Mouse (Mus musculus) megakaryocyte, embryonic 14.5 days (primary cell): ENCODE measurements around the gene Olfr455. TPM values are rescaled to one million over a fixed set of nuclear protein-coding genes. Genes with fewer than 3 reads are reported as not detected.

Experiments
- H3K27me3 ChIP-seq: replicated peaks from 2 replicates; pipeline ENCODE3; 2012; ENCODE audit warnings: inconsistent platforms
- H3K36me3 ChIP-seq: replicated peaks from 2 replicates; pipeline ENCODE3; 2012; ENCODE audit warnings: low read length, inconsistent platforms, mixed read lengths
- H3K4me1 ChIP-seq: 2 replicates; pipeline ENCODE4 v1.6.1; 2012; ENCODE audit warnings: inconsistent platforms
- H3K4me3 ChIP-seq: replicated peaks from 2 replicates; pipeline ENCODE3; 2012; ENCODE audit warnings: moderate library complexity, mild to moderate bottlenecking, inconsistent platforms
- H3K9me3 ChIP-seq: 2 replicates; pipeline ENCODE4 v1.6.1; 2012; ENCODE audit warnings: inconsistent platforms
- FLI1 ChIP-seq: IDR thresholded peaks from 2 replicates; pipeline ENCODE4 v1.6.1; 2012; ENCODE audit warnings: low read length, inconsistent platforms, mixed read lengths
- GATA1 ChIP-seq: IDR thresholded peaks from 3 replicates; pipeline ENCODE4 v1.6.1; 2012; ENCODE audit warnings: mixed read lengths, low read length, inconsistent platforms, borderline replicate concordance
- polyA plus RNA-seq: library from polyadenylated mRNA; stranded (reverse); fragments of >175 nt; gene quantifications from 2 replicates; pipeline ENCODE4 v1.2.3, GENCODE M21; 2012; ENCODE audit warnings: low replicate concordance; ENCODE audit not compliant: insufficient read depth

Olfr455 gene
- polyA plus RNA-seq, 1 experiment, result not detected

DNA sequence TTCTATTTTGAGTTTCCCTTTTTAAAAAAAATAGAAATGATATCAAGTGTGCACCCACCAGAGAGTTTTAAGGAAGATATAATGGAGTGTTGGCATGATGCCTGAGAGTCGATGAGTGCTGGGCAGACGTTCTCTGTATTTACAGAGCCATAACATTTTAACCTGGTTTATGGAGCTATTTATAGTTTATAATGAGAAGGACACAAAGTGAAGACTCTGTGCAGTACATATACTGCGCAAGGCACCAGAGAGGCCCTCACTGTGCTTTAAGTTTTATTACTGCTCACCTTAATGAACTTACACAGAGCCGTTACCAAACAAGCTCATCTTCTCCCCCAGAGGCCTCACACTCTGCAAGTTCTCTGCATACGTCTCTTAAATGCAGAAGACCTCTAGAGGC lies 13.5 kb upstream of the Olfr455 start:
- no peaks in the 10 kb centered on the region for H3K4me1 ChIP-seq
- H3K9me3 ChIP-seq, result no peaks in the 10 kb centered on the region
- peaks cover 2% of the 10 kb centered on the region for H3K27me3 ChIP-seq
- H3K4me3 ChIP-seq, result no peak overlapping the region
- H3K36me3 ChIP-seq, result no peaks in the 10 kb centered on the region
- TF ChIP-seq FLI1 (no peak), GATA1 (no peak)

DNA sequence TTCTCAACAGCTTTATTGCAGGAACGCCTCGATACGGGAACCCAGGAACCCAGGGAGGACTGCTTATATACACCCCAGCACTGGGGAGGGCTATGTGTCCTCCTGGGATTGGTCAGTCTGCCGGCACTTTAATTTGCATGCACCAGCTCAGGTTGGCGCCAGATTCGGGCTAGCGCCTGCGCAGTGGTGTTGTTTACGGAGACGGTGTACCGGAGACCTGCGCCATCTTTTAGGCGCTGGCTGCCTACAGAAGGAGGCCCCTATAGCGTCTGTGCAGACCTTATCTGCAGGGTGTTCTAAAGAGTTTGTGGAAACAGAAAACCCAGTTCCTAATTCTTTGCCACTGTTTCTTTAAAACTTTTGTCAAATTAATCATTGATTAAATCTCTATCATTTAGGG lies 11.3 kb upstream of the Olfr455 start:
- H3K4me3 ChIP-seq, result no peak overlapping the region
- TF ChIP-seq FLI1 (no peak), GATA1 (no peak)
- peaks cover 2% of the 10 kb centered on the region for H3K27me3 ChIP-seq
- H3K36me3 ChIP-seq, result no peaks in the 10 kb centered on the region
- H3K9me3 ChIP-seq, result no peaks in the 10 kb centered on the region
- H3K4me1 ChIP-seq, result no peaks in the 10 kb centered on the region

DNA sequence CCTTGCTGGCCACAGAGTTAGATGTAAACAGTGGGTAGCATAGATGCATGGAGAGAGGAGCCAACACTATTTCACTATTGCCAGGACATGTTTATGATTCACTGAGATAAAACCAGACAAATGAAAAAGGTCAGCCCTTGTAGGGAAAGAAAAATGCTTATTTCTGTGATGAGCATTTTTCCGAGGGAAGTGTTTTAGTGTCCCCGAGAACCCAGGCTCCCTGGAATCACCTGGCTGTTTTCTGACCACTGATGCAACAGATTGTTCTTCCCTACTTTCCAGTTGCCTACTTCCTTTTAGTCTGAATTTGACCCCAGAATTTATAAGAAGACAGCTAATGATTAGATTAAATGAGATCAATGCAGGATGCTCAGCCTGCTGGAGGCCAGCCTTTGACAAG lies 1.2 kb downstream of the Olfr455 start:
- Histone ChIP-seq H3K36me3 (no peaks in the 10 kb centered on the region), H3K4me1 (no peaks in the 10 kb centered on the region), H3K4me3 (no peak overlapping the region), H3K9me3 (no peaks in the 10 kb centered on the region), H3K27me3 (no peaks in the 10 kb centered on the region)
- TF ChIP-seq FLI1 (no peak), GATA1 (no peak)

DNA sequence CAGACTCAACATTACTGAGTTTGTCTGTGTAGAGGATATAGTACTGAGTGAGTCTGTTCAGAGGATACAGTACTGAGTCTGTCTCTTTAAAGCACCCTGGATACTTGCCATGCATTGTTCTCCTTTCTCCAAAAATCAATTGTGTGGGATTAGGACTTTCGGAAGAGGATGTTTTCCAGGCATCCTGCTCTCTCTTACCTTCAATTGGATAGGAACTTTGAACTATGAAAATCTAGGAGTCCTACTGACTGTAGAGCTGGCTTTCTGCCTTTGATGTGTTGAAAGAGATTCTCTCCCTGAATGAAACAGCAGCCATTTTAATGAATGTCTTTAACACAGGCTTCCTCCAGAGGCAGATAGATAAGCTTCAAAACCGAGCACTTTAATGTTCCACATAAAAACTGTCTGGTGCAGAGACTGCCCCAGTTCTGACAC lies 1.9 kb downstream of the Olfr455 start:
- TF ChIP-seq FLI1 (no peak), GATA1 (no peak)
- H3K4me1 ChIP-seq, result no peaks in the 10 kb centered on the region

DNA sequence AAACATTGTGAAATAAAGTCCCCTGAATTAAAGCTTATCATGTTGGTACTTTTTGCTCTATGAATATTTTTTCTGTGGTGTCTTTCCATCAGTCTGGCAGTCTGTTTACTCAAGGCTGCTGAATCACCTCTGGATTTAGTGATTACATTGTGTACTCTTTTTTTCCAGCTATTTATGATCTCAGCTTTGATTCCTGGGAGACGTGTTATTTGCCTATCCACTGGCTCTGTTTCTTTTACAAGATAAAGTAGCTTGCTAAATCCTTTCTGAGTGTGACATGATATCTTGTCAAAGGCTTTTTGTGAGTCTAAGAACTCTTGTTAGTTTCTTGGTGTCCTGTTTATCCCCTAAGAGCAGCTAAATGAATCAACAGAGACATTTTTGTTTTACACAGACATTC lies 2.5 kb downstream of the Olfr455 start:
- no peaks in the 10 kb centered on the region for H3K9me3 ChIP-seq
- H3K27me3 ChIP-seq, result no peaks in the 10 kb centered on the region
- no peaks in the 10 kb centered on the region for H3K4me1 ChIP-seq
- H3K36me3 ChIP-seq, result no peaks in the 10 kb centered on the region
- no peak for TF ChIP-seq FLI1
- no peak for TF ChIP-seq GATA1
- no peak overlapping the region for H3K4me3 ChIP-seq

More for the DNA sequence above, 1.9 kb downstream of the Olfr455 start:
- Histone ChIP-seq H3K9me3 (no peaks in the 10 kb centered on the region), H3K36me3 (no peaks in the 10 kb centered on the region), H3K4me3 (no peak overlapping the region), H3K27me3 (no peaks in the 10 kb centered on the region)

DNA sequence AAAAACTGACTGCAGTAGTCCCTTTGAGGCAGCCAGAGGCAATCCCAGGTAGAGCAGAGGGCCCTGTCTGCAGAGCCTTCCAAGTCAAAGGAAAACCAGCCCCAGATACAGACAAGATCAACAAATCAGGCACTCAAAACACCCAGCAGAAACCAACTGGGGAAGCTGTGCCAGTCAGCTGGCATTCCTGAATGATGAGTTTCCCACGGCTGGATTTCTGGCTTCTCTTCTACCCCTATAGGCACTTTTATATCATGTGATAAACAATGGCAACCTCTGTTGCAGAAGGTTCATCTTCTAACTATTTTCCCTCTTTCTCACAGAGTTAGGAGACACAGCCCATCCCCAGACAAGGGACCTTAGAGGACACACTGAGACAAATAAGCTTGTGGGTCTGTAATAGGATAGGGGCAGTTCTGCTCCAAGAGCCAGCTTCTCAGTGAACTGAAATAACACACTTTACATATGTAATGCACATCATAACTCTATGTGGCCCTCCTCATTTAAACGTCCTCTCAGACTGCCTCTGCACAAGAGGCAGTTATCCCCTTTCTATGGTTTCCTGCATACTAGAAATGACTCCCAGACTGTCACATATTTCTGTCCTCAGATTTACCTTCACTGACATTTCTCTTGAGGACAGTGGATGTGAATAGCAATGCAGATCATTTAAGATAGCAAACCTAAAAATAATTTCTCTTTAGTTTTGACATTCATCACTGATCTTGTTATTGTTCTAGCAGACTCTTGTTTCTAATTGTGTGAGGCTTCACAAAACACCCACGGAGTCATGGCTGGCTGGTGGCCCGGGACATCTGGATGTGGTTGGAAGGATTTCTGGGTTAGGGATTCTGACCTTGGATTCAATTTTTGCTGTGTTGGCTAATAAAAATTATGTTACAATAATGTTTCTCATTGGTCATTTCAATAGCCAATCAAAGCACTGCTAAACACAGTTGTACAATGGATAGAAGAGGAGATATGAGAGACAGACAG lies 5.1 kb downstream of the Olfr455 start:
- no peaks in the 10 kb centered on the region for H3K4me1 ChIP-seq
- TF ChIP-seq FLI1 (no peak), GATA1 (no peak)
- peaks cover 3% of the 10 kb centered on the region for H3K27me3 ChIP-seq
- H3K36me3 ChIP-seq, result no peaks in the 10 kb centered on the region
- H3K4me3 ChIP-seq, result no peak overlapping the region
- peaks cover 8% of the 10 kb centered on the region; the same call in 1 of the 2 replicates for H3K9me3 ChIP-seq

DNA sequence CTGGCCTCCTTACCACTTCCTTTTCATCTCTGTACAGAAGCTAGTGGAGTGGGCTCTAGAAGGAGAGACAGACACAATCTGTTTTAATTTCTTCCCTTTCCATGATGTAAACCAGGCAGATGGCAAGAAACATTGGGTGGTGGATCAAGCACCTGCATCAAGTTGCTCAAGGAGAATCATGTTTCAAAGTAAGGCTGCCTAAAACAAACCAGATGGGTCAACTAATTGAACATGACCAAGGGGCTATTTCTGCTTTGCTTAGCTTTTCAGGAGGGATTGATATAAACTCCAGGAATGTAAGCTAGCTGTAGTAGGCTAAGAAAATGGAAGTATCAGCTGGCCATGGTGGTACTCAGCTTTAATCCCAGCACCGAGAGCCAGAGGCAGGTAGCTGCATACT lies 6.7 kb downstream of the Olfr455 start:
- no peak for TF ChIP-seq GATA1
- TF ChIP-seq FLI1, result no peak

DNA sequence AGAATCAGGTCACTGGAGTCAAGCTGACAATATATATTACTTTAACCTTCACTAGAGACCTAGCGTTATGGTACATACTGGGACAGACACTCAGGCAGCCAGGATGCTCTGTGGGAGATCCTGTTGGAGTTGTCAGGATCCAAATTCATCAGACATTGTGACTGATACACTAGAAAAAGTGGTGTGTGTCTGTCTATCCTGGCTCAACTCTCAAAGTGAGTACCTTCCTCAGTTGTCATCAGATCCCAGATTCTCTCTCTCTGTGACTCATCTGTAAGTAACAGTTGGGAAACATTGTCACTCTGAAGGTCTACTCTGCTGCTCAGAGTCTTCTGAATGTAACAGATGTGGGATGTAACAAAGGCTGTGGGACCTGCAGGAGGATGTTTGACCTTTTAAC lies 7.7 kb downstream of the Olfr455 start:
- TF ChIP-seq GATA1 (no peak), FLI1 (no peak)
- Histone ChIP-seq H3K36me3 (no peaks in the 10 kb centered on the region), H3K9me3 (peaks cover 8% of the 10 kb centered on the region; the same call in 1 of the 2 replicates), H3K4me3 (no peak overlapping the region), H3K27me3 (peaks cover 3% of the 10 kb centered on the region), H3K4me1 (no peaks in the 10 kb centered on the region)

More for the DNA sequence above, 6.7 kb downstream of the Olfr455 start:
- Histone ChIP-seq H3K9me3 (peaks cover 8% of the 10 kb centered on the region; the same call in 1 of the 2 replicates), H3K27me3 (peaks cover 3% of the 10 kb centered on the region), H3K4me1 (no peaks in the 10 kb centered on the region), H3K4me3 (no peak overlapping the region), H3K36me3 (no peaks in the 10 kb centered on the region)

DNA sequence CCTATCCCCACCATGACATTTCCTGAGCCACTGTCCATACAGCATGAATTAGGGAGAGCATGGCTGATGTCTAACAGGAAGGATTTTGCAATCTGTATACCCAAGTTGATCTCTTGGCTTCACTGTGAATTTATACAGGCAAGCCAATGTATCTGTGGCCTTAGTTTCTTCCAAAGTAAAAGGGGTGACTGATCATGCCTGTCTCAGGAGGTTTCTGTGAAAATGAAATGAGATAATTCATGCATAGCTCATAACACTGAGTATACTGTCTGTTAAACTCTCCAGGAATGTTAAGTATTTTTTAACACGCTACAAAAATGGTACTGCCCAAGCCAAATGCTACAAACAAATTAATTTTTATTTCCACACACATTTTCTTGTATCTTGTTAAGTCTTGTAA lies 33.9 kb downstream of the Olfr455 start:
- H3K4me3 ChIP-seq, result no peak overlapping the region
- H3K27me3 ChIP-seq, result no peaks in the 10 kb centered on the region
- no peaks in the 10 kb centered on the region for H3K4me1 ChIP-seq
- no peaks in the 10 kb centered on the region for H3K9me3 ChIP-seq
- TF ChIP-seq FLI1 (no peak), GATA1 (no peak)
- H3K36me3 ChIP-seq, result no peaks in the 10 kb centered on the region

DNA sequence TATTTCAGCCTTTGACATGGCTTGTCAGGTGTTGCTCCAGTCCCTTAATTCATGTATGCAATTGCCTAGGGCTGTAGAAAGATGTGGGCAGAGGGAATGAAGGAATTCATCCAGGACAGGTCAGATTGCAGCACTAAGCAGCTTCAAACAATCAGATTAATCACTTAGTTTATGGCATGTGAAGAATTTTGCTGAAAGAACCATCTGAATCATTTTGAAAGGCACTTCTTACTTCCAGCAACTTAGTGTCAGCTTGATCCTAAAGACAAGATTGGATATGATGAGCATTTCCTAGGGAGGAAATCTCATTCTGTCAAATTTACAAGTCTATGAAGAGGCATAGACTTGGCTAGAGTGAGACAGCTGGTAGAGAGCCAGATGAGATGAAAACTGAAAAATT lies 38.1 kb downstream of the Olfr455 start:
- Histone ChIP-seq H3K36me3 (no peaks in the 10 kb centered on the region), H3K9me3 (no peaks in the 10 kb centered on the region), H3K4me3 (no peak overlapping the region), H3K27me3 (no peaks in the 10 kb centered on the region), H3K4me1 (no peaks in the 10 kb centered on the region)
- TF ChIP-seq GATA1, result no peak
- no peak for TF ChIP-seq FLI1
